Mouse (Mus musculus) intestine, embryonic 14.5 days (tissue): ENCODE results near the gene Lrfn4. TPM values are rescaled to one million over a fixed set of nuclear protein-coding genes. Genes with fewer than 3 reads are reported as not detected.

Source experiments
- ATAC-seq: fragments of 200-750 bp; cut with Nextera tagmentation; replicated peaks from 2 replicates; pipeline ENCODE4 v1.8.0; 2017; ENCODE audit warnings: low read depth, moderate number of reproducible peaks, moderate TSS enrichment, moderate library complexity; ENCODE audit not compliant: low FRiP score, low TSS enrichment
- DNase-seq: peaks from one replicate; pipeline ENCODE4 v3.0.0-alpha.2; 2018; ENCODE audit warnings: low spot score
- H3K27ac ChIP-seq: fragments of 300-500 bp; sonication (generic); 2 replicates; pipeline ENCODE4 v1.5.1; 2014; ENCODE audit warnings: low read depth, mild to moderate bottlenecking, control low read depth
- H3K27me3 ChIP-seq: fragments of 300-500 bp; sonication (generic); replicated peaks from 2 replicates; pipeline ENCODE4 v1.6.1; 2014; ENCODE audit warnings: low read length, control low read depth; ENCODE audit not compliant: control insufficient read depth, insufficient read depth
- H3K36me3 ChIP-seq: fragments of 300-500 bp; sonication (generic); 2 replicates; pipeline ENCODE4 v1.6.1; 2014; ENCODE audit warnings: low read length, control low read depth; ENCODE audit not compliant: control insufficient read depth, insufficient read depth
- H3K4me1 ChIP-seq: fragments of 300-500 bp; sonication (generic); replicated peaks from 2 replicates; pipeline ENCODE4 v1.6.1; 2014; ENCODE audit warnings: low read length, control low read depth, mixed read lengths; ENCODE audit not compliant: control insufficient read depth, insufficient read depth
- H3K4me2 ChIP-seq: fragments of 300-500 bp; sonication (generic); 2 replicates; pipeline ENCODE4 v1.6.1; 2014; ENCODE audit warnings: low read length
- H3K4me3 ChIP-seq: fragments of 300-500 bp; sonication (generic); 2 replicates; pipeline ENCODE4 v1.5.1; 2014; ENCODE audit warnings: low read depth, low read length, control low read depth, mixed read lengths
- H3K9ac ChIP-seq: fragments of 300-500 bp; sonication (generic); 2 replicates; pipeline ENCODE4 v1.6.1; 2014; ENCODE audit warnings: mild to moderate bottlenecking, low read length
- H3K9me3 ChIP-seq: fragments of 300-500 bp; sonication (generic); 2 replicates; pipeline ENCODE4 v1.6.1; 2016; ENCODE audit warnings: low read length, control low read depth; ENCODE audit not compliant: control insufficient read depth
- WGBS: fragments of 180-500 bp; shearing (Covaris S2); extraction: QIAGEN DNeasy Blood & Tissue Kit; methylation state at CpG from one replicate; pipeline ENCODE4 v1.1.7; 2014; 5-methylcytosine and 5-hydroxymethylcytosine counted together
- polyA plus RNA-seq: library from polyadenylated mRNA; unstranded; fragments of >200 nt; fragmentation: Nextera tagmentation; extraction: Ambion mirVana; gene quantifications from 2 replicates; pipeline ENCODE4 v1.2.1, GENCODE M21; 2014

Lrfn4 gene
- polyA plus RNA-seq, 1 experiment from 2014 or later = 9.3 TPM

DNA sequence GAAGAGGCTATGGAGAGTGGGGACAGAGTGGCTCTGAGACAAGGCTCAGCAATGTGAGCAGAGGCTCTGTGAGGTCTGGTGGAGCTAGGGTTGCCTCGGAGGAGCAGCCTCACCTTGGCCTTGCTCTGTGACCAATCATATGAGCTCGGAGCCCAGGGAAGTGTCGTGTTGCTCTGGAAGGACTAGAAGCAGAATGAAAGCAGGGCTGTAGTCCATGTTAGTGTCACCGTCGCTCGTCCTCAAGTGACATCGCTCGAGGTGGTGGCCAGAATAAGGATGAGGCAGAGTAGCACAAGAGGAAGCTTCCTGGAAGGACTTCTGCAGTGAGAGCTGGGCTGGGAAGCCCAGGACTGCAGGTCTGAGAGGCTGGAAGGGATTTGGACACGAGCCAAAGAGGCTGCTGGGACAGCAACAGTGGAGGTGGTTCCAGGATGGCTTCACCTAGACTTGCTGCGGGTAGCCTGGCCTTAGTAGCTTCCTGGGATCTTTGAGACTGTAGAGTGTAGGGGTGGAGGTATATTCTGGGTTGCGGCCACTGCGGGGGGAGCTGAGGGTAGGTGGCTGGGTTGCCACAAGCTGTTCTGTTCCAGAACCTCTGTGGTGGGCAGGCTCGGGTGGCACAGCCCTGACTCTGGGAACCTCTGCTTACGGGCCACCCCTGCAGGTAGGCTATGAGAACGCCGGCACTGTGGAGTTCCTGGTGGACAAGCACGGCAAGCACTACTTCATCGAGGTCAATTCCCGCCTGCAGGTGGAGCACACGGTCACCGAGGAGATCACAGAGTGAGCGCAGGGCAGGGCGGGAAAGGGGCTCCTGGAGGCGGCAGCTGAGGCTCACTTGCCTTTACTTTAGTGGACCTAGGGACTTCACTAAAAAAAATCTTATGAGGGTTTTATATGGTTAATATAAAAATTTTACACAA is 11.4 kb downstream of the Lrfn4 start:
- Histone ChIP-seq H3K36me3 (no peaks in the 10 kb centered on the region), H3K27ac (no peak overlapping the region), H3K9me3 (no peaks in the 10 kb centered on the region), H3K27me3 (no peaks in the 10 kb centered on the region), H3K9ac (no peak overlapping the region), H3K4me2 (no peak overlapping the region), H3K4me1 (peaks cover 20% of the 10 kb centered on the region), H3K4me3 (no peak overlapping the region)
- ATAC-seq (peak; percentile 80), DNase-seq (peak; percentile 71)
- WGBS = 33% methylated on average over 24 of the region's 24 CpGs

DNA sequence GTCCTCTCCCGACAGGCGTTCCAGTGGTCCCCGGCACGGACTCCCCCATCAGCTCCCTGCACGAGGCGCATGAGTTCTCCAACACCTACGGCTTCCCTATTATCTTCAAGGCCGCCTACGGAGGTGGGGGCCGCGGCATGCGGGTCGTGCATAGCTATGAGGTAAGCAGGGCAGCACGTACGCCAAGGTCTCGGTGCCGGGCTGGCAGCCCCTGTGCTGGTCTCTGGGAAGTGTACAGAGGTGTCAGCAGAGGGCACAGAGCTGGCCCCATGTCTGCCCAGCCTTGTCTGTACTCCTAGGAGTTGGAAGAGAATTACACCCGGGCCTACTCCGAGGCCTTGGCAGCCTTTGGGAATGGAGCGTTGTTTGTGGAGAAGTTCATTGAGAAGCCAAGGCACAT is 13.0 kb downstream of the Lrfn4 start:
- Histone ChIP-seq H3K36me3 (no peaks in the 10 kb centered on the region), H3K4me2 (no peak overlapping the region), H3K9me3 (no peaks in the 10 kb centered on the region), H3K4me3 (no peak overlapping the region), H3K27ac (no peak overlapping the region), H3K27me3 (no peaks in the 10 kb centered on the region), H3K4me1 (peaks cover 20% of the 10 kb centered on the region), H3K9ac (no peak overlapping the region)
- 92% methylated on average over 20 of the region's 20 CpGs for WGBS
- DNase-seq (no peak), ATAC-seq (no peak)

DNA sequence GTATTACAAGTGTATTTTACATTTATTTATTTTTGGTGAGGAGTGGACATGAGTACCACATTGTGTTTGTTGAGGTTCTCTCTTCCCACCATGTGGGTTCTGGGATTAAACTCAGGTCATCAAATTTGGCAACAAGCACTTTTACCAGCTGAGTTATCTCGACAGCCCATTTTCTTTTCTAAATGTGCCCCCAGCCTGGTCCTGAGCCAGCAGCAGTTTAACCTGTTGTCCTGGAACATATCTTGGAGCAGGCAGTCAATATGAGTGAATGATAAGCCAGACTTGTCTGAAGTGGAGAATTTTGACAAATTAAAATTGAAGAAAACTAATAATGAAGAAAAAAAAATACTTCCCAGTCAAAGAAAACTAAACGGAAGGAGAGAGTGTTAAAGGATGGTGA is 19.4 kb downstream of the Lrfn4 start:
- WGBS = 63% methylated on average over 2 of the region's 2 CpGs
- Histone ChIP-seq H3K9me3 (no peaks in the 10 kb centered on the region), H3K9ac (no peak overlapping the region), H3K4me3 (no peak overlapping the region), H3K4me1 (no peaks in the 10 kb centered on the region), H3K27me3 (no peaks in the 10 kb centered on the region), H3K4me2 (no peak overlapping the region), H3K27ac (no peak overlapping the region), H3K36me3 (no peaks in the 10 kb centered on the region)
- ATAC-seq = no peak
- no peak for DNase-seq

DNA sequence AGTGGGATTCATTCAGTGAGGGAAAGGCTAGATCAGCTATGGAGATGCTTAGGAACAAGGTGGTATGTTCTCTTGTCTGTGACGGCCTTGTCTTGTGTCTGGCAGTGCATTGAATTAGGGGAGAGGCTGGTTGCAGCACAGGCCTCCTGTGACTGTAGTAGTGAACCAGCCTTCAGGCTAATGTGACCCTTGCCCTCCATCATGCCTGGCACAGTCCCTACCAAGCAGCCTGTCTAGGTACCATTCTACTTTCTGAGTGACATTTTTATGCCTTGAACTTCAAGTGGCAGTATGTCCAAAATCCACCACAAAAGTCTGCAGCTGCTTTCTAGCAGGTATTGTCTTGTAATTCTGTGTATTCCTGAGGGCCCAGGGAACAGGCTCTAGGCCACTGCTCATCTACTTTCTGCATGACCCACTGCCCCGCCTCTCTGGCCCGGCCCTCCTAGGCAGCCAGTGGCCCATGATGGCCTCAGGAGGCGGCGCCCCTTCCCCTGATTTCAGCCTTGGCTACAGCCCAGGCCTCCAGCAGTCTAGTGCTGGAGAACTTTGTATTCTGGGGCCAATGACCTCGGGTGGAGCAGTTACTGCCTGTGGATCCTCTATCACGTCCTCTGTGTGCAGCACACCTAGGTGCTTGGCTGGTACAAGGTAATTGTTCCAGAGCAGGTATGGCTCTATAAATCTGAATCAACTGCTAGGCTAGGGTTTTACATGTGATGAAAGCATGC is 21.5 kb downstream of the Lrfn4 start:
- no peak; the same call in 1 of the 2 replicates for ATAC-seq
- Histone ChIP-seq H3K4me3 (no peak overlapping the region), H3K9me3 (no peaks in the 10 kb centered on the region), H3K4me1 (no peaks in the 10 kb centered on the region), H3K27ac (no peak overlapping the region), H3K9ac (no peak overlapping the region), H3K36me3 (no peaks in the 10 kb centered on the region), H3K27me3 (no peaks in the 10 kb centered on the region), H3K4me2 (no peak overlapping the region)
- 47% methylated on average over 7 of the region's 7 CpGs for WGBS
- no peak for DNase-seq

DNA sequence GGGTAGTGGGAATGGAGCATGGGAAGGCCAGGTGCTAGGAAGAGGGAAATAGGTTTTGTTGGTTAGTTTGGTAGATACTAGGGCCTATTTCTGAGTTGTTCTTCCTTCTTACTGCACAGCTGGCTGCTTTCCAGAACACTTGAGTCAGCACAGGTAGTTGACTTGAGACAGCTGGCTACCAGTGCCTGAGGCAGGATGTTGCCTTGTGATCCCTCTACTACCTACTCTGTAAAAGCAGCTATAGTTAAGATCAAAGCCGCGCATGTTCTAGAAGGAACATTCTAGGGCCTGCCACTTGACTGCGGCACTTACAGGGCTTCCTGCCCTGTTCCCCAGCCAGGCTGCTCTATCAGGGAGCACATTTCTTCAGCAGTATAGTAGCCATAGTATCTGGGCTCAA is 25.4 kb downstream of the Lrfn4 start:
- no peak for ATAC-seq
- Histone ChIP-seq H3K4me1 (no peaks in the 10 kb centered on the region), H3K36me3 (no peaks in the 10 kb centered on the region), H3K4me3 (no peak overlapping the region), H3K27me3 (no peaks in the 10 kb centered on the region), H3K9me3 (no peaks in the 10 kb centered on the region), H3K4me2 (no peak overlapping the region), H3K9ac (no peak overlapping the region), H3K27ac (no peak overlapping the region)
- DNase-seq = no peak
- WGBS = 65% methylated on average over 3 of the region's 3 CpGs

DNA sequence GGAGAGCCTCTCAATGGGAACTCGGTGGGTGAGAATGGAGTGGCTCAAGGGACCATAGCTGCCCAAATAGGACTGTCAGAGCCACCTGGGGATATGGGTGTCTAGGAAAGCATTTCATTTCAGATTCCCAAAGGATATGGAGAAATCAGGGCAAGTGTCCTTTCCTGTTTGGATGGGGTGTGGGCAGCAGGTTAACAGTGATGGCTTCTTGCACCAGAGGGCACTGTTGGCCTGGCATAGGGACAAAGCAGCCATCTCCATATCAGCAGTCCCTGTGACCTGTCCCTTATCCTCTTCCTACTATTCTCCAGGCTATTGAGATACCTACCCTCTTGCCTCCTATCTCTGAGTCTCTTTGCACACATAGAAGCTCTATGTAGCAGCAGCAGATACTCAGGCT is 26.4 kb downstream of the Lrfn4 start:
- DNase-seq = no peak
- H3K36me3 ChIP-seq = no peaks in the 10 kb centered on the region
- ATAC-seq = no peak
- no peaks in the 10 kb centered on the region for H3K4me1 ChIP-seq
- H3K4me2 ChIP-seq = no peak overlapping the region
- H3K4me3 ChIP-seq = no peak overlapping the region
- H3K27me3 ChIP-seq = no peaks in the 10 kb centered on the region
- H3K9me3 ChIP-seq = no peaks in the 10 kb centered on the region
- 85% methylated on average over 1 of the region's 1 CpGs for WGBS
- H3K9ac ChIP-seq = no peak overlapping the region
- no peak overlapping the region for H3K27ac ChIP-seq

DNA sequence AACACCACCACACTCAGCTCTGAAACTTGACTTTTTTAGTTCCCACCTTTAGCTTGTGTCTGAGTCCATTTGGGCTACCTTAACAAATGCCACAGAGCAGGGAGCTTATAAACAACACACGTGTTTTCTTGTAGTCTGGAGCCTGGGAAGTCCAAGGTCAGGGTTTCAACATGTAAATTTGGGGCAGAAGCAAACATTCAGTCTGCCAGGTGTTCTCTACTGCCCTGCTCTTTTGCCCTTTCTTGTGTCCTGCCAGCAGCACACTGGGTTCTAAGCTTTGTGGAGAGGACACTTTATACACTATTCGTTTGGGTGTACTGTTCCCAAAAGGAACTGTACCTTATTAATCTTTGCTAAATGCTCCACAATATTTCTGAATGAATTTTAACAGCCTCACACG is 27.0 kb downstream of the Lrfn4 start:
- Histone ChIP-seq H3K9ac (no peak overlapping the region), H3K27me3 (no peaks in the 10 kb centered on the region), H3K27ac (no peak overlapping the region), H3K4me3 (no peak overlapping the region), H3K4me2 (no peak overlapping the region), H3K36me3 (no peaks in the 10 kb centered on the region), H3K9me3 (no peaks in the 10 kb centered on the region), H3K4me1 (no peaks in the 10 kb centered on the region)
- WGBS = 67% methylated on average over 3 of the region's 3 CpGs
- DNase-seq = no peak
- no peak for ATAC-seq

DNA sequence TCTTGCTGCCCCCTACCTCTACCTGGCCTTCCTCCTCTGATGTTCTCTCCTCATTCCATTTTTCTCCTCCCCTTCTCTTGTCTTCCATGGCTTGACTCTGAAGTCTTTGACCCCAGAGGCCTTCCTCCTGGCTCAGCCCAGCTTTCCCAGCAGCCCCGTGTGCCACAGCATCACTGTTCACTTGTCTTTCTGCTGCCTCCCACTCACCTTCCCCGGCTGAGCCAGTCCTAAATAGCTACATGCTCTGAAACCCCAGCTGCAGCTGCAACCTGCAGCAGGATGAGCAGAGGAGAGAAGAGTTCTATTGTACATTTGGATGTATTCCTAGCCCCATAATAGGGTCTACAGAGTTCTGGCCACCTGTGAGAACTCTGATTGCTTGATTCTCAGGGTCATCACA is 28.0 kb downstream of the Lrfn4 start:
- WGBS = 73% methylated on average over 2 of the region's 2 CpGs
- Histone ChIP-seq H3K27me3 (no peaks in the 10 kb centered on the region), H3K4me2 (no peak overlapping the region), H3K27ac (no peak overlapping the region), H3K4me3 (no peak overlapping the region), H3K9me3 (no peaks in the 10 kb centered on the region), H3K4me1 (no peaks in the 10 kb centered on the region), H3K36me3 (no peaks in the 10 kb centered on the region), H3K9ac (no peak overlapping the region)
- DNase-seq = no peak
- no peak for ATAC-seq
